Mouse (Mus musculus) granulocyte monocyte progenitor cell, adult 5-6 weeks (primary cell): ENCODE data around the gene Gss. TPM values are rescaled to one million over a fixed set of nuclear protein-coding genes. Genes with fewer than 3 reads are reported as not detected.
"Not testable (repeated sequence)": the region's sequence is repeated elsewhere in the genome, so short reads cannot be mapped to it uniquely, and the experiment has no call there.

Source experiments
- ATAC-seq: replicated peaks from 2 replicates; pipeline ENCODE4 v1.8.0; 2016; ENCODE audit warnings: mild to moderate bottlenecking, moderate TSS enrichment, inconsistent platforms; ENCODE audit not compliant: poor library complexity, severe bottlenecking
- total RNA-seq, 2 experiments: library from RNA; stranded (forward) in 1 of 2; stranded (reverse) in 1 of 2; fragments of 200-712, 200-1000 nt in 1 of 2; fragments of >200 nt in 1 of 2; fragmentation: Nextera tagmentation in 1 of 2; gene quantifications; 2 replicates each; pipeline ENCODE4 v1.2.3; 2014 to 2017

Gene Gss
- total RNA-seq, 2 experiments from 2014 or later = 18.2 to 21.6 TPM

- 0 out of 2 replicates have a peak, but pooled peaks have one; percentile 13 for ATAC-seq
Observed at GRCm38 (mm10) chr2:155622606-155623005, 30.0 kb upstream of the Gss start.

- ATAC-seq = peak; percentile 67
Observed at GRCm38 (mm10) chr2:155619817-155620216, 27.2 kb upstream of the Gss start.

GRCm38 (mm10) chr2:155616971-155617370 is 24.4 kb upstream of the Gss start:
- ATAC-seq = no peak

- no peak for ATAC-seq
Observed at GRCm38 (mm10) chr2:155613953-155614352, 21.3 kb upstream of the Gss start.

- peak; percentile 92 for ATAC-seq
Observed at GRCm38 (mm10) chr2:155613326-155613755, 20.7 kb upstream of the Gss start.

GRCm38 (mm10) chr2:155611834-155612550 is 19.4 kb upstream of the Gss start:
- ATAC-seq = no peak

- ATAC-seq = no peak
Observed at GRCm38 (mm10) chr2:155610978-155611377, 18.4 kb upstream of the Gss start, which contains the start of gene Myh7b. Gene Myh7b (plus strand): TSS chr2:155611212.

GRCm38 (mm10) chr2:155606360-155606759 is 13.8 kb upstream of the Gss start:
- no peak for ATAC-seq

GRCm38 (mm10) chr2:155605236-155605589 is 12.6 kb upstream of the Gss start:
- ATAC-seq = not testable (repeated sequence)

- ATAC-seq = no peak
Observed at GRCm38 (mm10) chr2:155604560-155605235, 12.1 kb upstream of the Gss start.

GRCm38 (mm10) chr2:155603707-155604106 is 11.1 kb upstream of the Gss start:
- no peak for ATAC-seq

- no peak for ATAC-seq
Observed at GRCm38 (mm10) chr2:155595516-155595915, 2.9 kb upstream of the Gss start.

GRCm38 (mm10) chr2:155592854-155593283 is 259 bp upstream of the Gss start:
- peak; percentile 18; the same call in 1 of the 2 replicates for ATAC-seq

- ATAC-seq = no peak
Observed at GRCm38 (mm10) chr2:155591676-155592075, 934 bp downstream of the Gss start.

- ATAC-seq = no peak
Observed at GRCm38 (mm10) chr2:155590876-155591275, 1.7 kb downstream of the Gss start.

- no peak for ATAC-seq
Observed at GRCm38 (mm10) chr2:155589521-155589920, 3.1 kb downstream of the Gss start.

- no peak for ATAC-seq
Observed at GRCm38 (mm10) chr2:155588136-155588535, 4.5 kb downstream of the Gss start.

GRCm38 (mm10) chr2:155585486-155585885 is 7.1 kb downstream of the Gss start:
- peak; percentile 90 for ATAC-seq

GRCm38 (mm10) chr2:155585082-155585481 is 7.5 kb downstream of the Gss start:
- no peak for ATAC-seq

- peak; percentile 64 for ATAC-seq
Observed at GRCm38 (mm10) chr2:155583927-155584530, 8.6 kb downstream of the Gss start.

GRCm38 (mm10) chr2:155582996-155583395 is 9.6 kb downstream of the Gss start:
- ATAC-seq = no peak
